Mouse (Mus musculus): Measurements from ENCODE around the gene Rab5c. TPM values are rescaled to one million over a fixed set of nuclear protein-coding genes. Genes with fewer than 3 reads are reported as not detected.
A peak's percentile ranks its signal among the peaks of the same experiment; 100 is the strongest.

The Rab5c gene
- polyA plus RNA-seq, 1 experiment from 2014 or later: 16.6 TPM

DNA sequence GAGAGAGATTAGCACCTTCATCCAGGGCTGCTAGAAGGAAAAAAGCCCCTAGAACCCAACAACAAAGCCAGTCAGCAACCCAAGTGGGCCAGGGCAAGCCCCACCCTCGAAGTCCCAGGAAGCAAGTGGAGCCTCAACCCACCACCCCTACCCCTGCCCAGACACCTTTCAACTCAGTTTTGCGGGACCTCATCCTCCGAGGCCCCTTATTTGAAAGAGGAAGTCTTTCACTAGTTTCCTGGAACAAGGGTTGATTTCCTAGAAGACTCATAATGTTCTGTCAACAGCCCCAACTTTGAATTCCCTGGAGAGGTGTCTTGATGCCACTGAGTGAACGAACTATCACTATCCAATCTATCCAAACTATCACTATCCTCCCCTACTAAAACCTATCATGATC lies 8.0 kb downstream of the Rab5c start:
- no peaks in the 10 kb centered on the region for H3K9me3 ChIP-seq (ENCODE audit: low read length)
- H3K27me3 ChIP-seq (ENCODE audit: insufficient read depth, low read length): no peaks in the 10 kb centered on the region
- H3K9ac ChIP-seq (replicated peaks): no peak overlapping the region
- no peak overlapping the region for H3K27ac ChIP-seq (ENCODE audit: low read depth)
- no peak for TF ChIP-seq EP300 (IDR thresholded peaks at IDR 0.05; ENCODE audit: low read depth)
- no peak for TF ChIP-seq CTCF (IDR thresholded peaks at IDR 0.05; ENCODE audit: low read depth)
- H3K36me3 ChIP-seq (replicated peaks; ENCODE audit: insufficient read depth, low read length): peaks cover 18% of the 10 kb centered on the region
- peaks cover 37% of the 10 kb centered on the region for H3K4me1 ChIP-seq (ENCODE audit: insufficient read depth)
- ATAC-seq (no peak), DNase-seq (no peak)
- WGBS (ENCODE audit: insufficient replicate concordance): 35% methylated on average over 4 of the region's 4 CpGs
- H3K4me3 ChIP-seq (ENCODE audit: low read depth, low read length): no peak overlapping the region
- no peak overlapping the region for H3K4me2 ChIP-seq (ENCODE audit: low read depth, low read length)

DNA sequence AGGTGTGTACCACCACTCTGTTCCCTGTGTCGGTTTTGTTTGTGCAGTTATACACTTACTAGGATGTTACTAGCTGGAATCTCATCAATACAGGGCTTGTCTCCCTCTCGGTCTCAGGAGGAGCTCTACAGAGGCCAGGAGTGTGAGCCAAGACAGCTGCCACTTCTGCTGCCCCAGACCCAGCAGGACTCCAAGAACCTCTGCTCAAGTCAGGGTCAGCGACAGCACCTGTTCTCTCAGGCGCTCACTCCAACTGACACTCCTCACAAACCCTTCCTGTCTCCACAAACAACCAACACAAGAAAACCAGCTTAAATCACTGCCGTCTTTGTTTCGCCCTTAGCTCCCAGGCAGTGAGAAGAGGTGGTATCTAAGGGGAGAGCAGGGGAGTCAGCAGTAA lies 9.4 kb downstream of the Rab5c start:
- no peak for TF ChIP-seq CTCF (IDR thresholded peaks at IDR 0.05; ENCODE audit: low read depth)
- TF ChIP-seq EP300 (IDR thresholded peaks at IDR 0.05; ENCODE audit: low read depth): no peak
- no peak overlapping the region for H3K4me2 ChIP-seq (ENCODE audit: low read depth, low read length)
- no peak for ATAC-seq
- no peak overlapping the region for H3K27ac ChIP-seq (ENCODE audit: low read depth)
- peaks cover 13% of the 10 kb centered on the region for H3K36me3 ChIP-seq (replicated peaks; ENCODE audit: insufficient read depth, low read length)
- H3K27me3 ChIP-seq (ENCODE audit: insufficient read depth, low read length): no peaks in the 10 kb centered on the region
- peaks cover 44% of the 10 kb centered on the region for H3K4me1 ChIP-seq (ENCODE audit: insufficient read depth)
- H3K4me3 ChIP-seq (ENCODE audit: low read depth, low read length): no peak overlapping the region
- WGBS (ENCODE audit: insufficient replicate concordance): 87% methylated on average over 6 of the region's 6 CpGs
- H3K9ac ChIP-seq (replicated peaks): no peak overlapping the region
- no peak for DNase-seq
- no peaks in the 10 kb centered on the region for H3K9me3 ChIP-seq (ENCODE audit: low read length)

DNA sequence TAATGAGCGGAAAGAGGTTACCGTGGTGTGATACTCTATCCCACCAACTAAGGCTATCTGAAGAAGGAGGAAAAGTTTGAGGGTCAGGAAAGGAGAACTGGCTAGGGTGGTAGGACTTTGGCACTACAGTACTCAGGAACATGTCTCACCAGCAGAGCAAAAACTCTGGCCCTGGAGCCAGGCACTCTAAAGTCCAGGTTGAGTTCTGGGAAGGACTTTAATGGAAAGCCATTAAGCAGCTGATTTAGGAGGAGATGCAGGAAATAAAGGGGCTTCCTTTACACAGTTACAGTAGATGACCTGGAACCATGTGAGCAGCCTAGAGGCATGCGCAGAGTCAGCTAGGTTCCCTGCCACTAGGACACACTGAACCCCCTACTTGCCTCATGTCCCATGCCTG lies 10.8 kb downstream of the Rab5c start:
- WGBS (ENCODE audit: insufficient replicate concordance): 95% methylated on average over 3 of the region's 3 CpGs
- no peak for DNase-seq
- Histone ChIP-seq H3K4me2 (ENCODE audit: low read depth, low read length) (no peak overlapping the region), H3K36me3 (replicated peaks; ENCODE audit: insufficient read depth, low read length) (peaks cover 5% of the 10 kb centered on the region), H3K9me3 (ENCODE audit: low read length) (no peaks in the 10 kb centered on the region), H3K27ac (ENCODE audit: low read depth) (no peak overlapping the region), H3K27me3 (ENCODE audit: insufficient read depth, low read length) (no peaks in the 10 kb centered on the region), H3K9ac (replicated peaks) (no peak overlapping the region), H3K4me1 (ENCODE audit: insufficient read depth) (peaks cover 57% of the 10 kb centered on the region), H3K4me3 (ENCODE audit: low read depth, low read length) (no peak overlapping the region)
- no peak for ATAC-seq
- no peak for TF ChIP-seq CTCF (IDR thresholded peaks at IDR 0.05; ENCODE audit: low read depth)
- TF ChIP-seq EP300 (IDR thresholded peaks at IDR 0.05; ENCODE audit: low read depth): no peak

DNA sequence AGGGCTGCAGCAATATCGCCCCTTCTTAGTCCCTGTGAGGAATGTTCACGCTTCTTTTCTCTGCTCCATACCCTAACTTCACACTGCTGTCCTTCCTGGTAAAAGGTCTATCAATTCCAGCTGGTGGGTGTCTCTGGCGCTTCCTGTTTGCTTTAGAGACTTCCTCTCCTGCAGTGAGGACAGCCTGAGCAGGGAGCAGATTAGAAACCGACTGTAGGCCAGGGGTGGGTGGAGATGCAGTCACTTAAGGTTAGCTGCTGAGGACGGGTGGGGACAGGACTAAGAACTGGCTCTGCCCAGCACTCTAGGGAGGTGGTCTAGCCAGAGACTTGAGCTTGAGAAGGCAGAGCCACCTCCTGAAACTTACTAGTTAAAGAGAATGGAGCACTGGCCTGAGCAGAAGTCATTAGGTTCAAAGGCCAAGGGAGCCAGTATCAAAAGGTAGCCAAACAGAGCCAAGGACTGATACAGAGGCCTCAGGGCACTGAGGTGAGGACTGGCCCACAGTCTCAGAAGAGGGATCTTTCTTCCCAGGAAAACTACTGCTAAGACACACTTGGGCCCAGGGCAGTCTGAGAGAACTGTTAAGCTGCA lies 13.0 kb downstream of the Rab5c start:
- ATAC-seq (peak; percentile 35), DNase-seq (no peak)
- no peak overlapping the region for H3K4me3 ChIP-seq (ENCODE audit: low read depth, low read length)
- TF ChIP-seq CTCF (IDR thresholded peaks at IDR 0.05; ENCODE audit: low read depth) (no peak), EP300 (IDR thresholded peaks at IDR 0.05; ENCODE audit: low read depth) (no peak)
- WGBS (ENCODE audit: insufficient replicate concordance): 16% methylated on average over 5 of the region's 5 CpGs
- H3K4me2 ChIP-seq (ENCODE audit: low read depth, low read length): peak overlapping the region; percentile 24; the same call in 1 of the 2 replicates
- H3K36me3 ChIP-seq (replicated peaks; ENCODE audit: insufficient read depth, low read length): peaks cover 3% of the 10 kb centered on the region
- no peaks in the 10 kb centered on the region for H3K9me3 ChIP-seq (ENCODE audit: low read length)
- H3K4me1 ChIP-seq (ENCODE audit: insufficient read depth): peaks cover 61% of the 10 kb centered on the region
- no peaks in the 10 kb centered on the region for H3K27me3 ChIP-seq (ENCODE audit: insufficient read depth, low read length)
- H3K9ac ChIP-seq (replicated peaks): peak overlapping the region; percentile 36; the same call in 1 of the 2 replicates
- H3K27ac ChIP-seq (ENCODE audit: low read depth): peak overlapping the region; percentile 72

DNA sequence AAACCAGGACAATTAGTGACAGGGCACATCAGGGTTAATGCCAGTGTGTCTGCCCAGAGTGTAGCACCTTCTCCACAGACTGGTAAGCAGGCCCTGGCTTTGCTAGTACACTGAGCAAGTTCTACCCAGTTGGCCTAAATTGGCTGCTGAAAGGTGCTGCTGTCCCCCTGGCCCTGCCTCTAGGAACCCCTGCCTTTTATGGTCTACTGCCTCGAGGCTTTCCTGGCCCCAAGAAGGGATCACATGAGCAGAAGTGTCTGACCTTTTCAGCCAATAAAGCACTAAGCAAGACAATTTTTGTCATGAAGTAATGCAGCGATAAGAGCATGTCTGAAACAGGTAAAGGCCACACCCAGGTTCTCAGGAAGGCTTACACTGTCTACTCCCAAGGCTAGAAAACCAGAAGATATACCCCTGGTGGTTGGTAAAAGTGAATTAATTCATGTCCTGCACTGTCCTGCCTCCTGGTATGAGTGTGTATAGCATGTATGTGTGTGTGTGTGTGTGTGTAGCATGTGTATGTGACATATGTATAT lies 15.5 kb downstream of the Rab5c start:
- Histone ChIP-seq H3K27ac (ENCODE audit: low read depth) (peak overlapping the region; percentile 64), H3K9me3 (ENCODE audit: low read length) (no peaks in the 10 kb centered on the region), H3K4me3 (ENCODE audit: low read depth, low read length) (no peak overlapping the region), H3K4me1 (ENCODE audit: insufficient read depth) (peaks cover 59% of the 10 kb centered on the region), H3K27me3 (ENCODE audit: insufficient read depth, low read length) (no peaks in the 10 kb centered on the region), H3K9ac (replicated peaks) (no peak overlapping the region; the same call in 1 of the 2 replicates), H3K4me2 (ENCODE audit: low read depth, low read length) (peak overlapping the region; percentile 27), H3K36me3 (replicated peaks; ENCODE audit: insufficient read depth, low read length) (peaks cover 22% of the 10 kb centered on the region)
- TF ChIP-seq EP300 (IDR thresholded peaks at IDR 0.05; ENCODE audit: low read depth) (no peak), CTCF (IDR thresholded peaks at IDR 0.05; ENCODE audit: low read depth) (no peak)
- ATAC-seq: no peak
- 37% methylated on average over 2 of the region's 2 CpGs for WGBS (ENCODE audit: insufficient replicate concordance)
- DNase-seq: no peak

DNA sequence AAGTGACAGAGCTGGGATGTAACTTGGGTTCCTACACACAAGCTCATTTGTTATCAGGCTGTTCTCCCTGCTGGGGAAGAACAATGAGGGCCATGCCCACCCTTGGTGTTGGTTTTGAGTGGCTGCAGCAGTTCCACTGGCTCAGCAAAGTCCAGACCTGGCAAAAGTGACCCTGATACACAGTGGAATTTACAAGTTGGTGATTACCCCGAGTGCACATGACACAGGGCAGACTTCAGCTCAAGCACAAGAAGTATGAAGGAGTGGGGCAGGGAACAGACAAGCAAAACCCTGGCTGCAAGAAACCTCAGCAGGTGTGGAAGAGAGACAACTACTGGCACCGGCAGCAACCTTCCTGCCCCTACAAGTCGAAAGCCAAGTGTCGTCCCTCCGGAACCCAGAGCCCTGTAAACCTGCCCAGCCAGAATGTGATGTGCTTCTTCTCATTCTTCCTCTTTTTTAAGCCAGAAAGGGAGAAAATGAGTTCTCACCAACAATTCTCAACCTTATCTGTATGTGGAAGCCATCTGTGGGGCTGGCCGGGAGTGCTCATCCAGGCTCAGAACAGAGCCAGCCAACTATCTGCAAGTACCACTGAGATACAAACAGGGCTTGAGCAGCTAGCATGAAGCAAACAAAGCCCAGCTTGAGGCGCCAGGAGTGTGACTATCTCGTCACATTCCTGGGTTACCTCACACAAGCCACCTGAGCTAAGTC lies 16.1 kb downstream of the Rab5c start:
- peak overlapping the region; percentile 27 for H3K4me2 ChIP-seq (ENCODE audit: low read depth, low read length)

More for the DNA sequence above, 16.1 kb downstream of the Rab5c start:
- ATAC-seq (peak; percentile 63), DNase-seq (no peak)
- Histone ChIP-seq H3K4me3 (ENCODE audit: low read depth, low read length) (no peak overlapping the region), H3K36me3 (replicated peaks; ENCODE audit: insufficient read depth, low read length) (peaks cover 28% of the 10 kb centered on the region), H3K27me3 (ENCODE audit: insufficient read depth, low read length) (no peaks in the 10 kb centered on the region), H3K27ac (ENCODE audit: low read depth) (peak overlapping the region; percentile 64), H3K9ac (replicated peaks) (peak overlapping the region; percentile 2), H3K9me3 (ENCODE audit: low read length) (no peaks in the 10 kb centered on the region), H3K4me1 (ENCODE audit: insufficient read depth) (peaks cover 54% of the 10 kb centered on the region)
- no peak for TF ChIP-seq EP300 (IDR thresholded peaks at IDR 0.05; ENCODE audit: low read depth)
- no peak for TF ChIP-seq CTCF (IDR thresholded peaks at IDR 0.05; ENCODE audit: low read depth)
- WGBS (ENCODE audit: insufficient replicate concordance): 25% methylated on average over 8 of the region's 8 CpGs
